Mouse (Mus musculus) liver, embryonic 12.5 days (tissue): Measurements from ENCODE around the gene Rbm33. TPM values are rescaled to one million over a fixed set of nuclear protein-coding genes. Genes with fewer than 3 reads are reported as not detected.

Experiments
- ATAC-seq: fragments of 200-750 bp; cut with Nextera tagmentation; 2 replicates; pipeline ENCODE4 v1.8.0; 2017; ENCODE audit warnings: moderate number of reproducible peaks, mild to moderate bottlenecking, moderate library complexity
- H3K27ac ChIP-seq: fragments of 300-500 bp; sonication (generic); 2 replicates; pipeline ENCODE4 v1.5.1; 2016; ENCODE audit warnings: mild to moderate bottlenecking
- H3K27me3 ChIP-seq: fragments of 300-500 bp; sonication (generic); replicated peaks from 2 replicates; pipeline ENCODE4 v1.6.1; 2016; ENCODE audit warnings: mild to moderate bottlenecking, moderate library complexity
- H3K36me3 ChIP-seq: fragments of 300-500 bp; sonication (generic); 2 replicates; pipeline ENCODE4 v1.6.1; 2016; ENCODE audit warnings: mild to moderate bottlenecking, moderate library complexity
- H3K4me1 ChIP-seq: fragments of 300-500 bp; sonication (generic); 2 replicates; pipeline ENCODE4 v1.6.1; 2016
- H3K4me2 ChIP-seq: fragments of 300-500 bp; sonication (generic); 2 replicates; pipeline ENCODE4 v1.6.1; 2016; ENCODE audit warnings: mild to moderate bottlenecking, moderate library complexity
- H3K4me3 ChIP-seq: fragments of 300-500 bp; sonication (generic); 2 replicates; pipeline ENCODE4 v1.5.1; 2016; ENCODE audit warnings: mild to moderate bottlenecking, moderate library complexity
- H3K9ac ChIP-seq: fragments of 300-500 bp; sonication (generic); 2 replicates; pipeline ENCODE4 v1.6.1; 2016; ENCODE audit warnings: mild to moderate bottlenecking, moderate library complexity
- H3K9me3 ChIP-seq: fragments of 300-500 bp; sonication (generic); replicated peaks from 2 replicates; pipeline ENCODE4 v1.6.1; 2016; ENCODE audit warnings: mild to moderate bottlenecking, moderate library complexity
- WGBS: fragments of 180-500 bp; shearing (Covaris S2); methylation state at CpG from one replicate; pipeline ENCODE4 v1.1.7; 2016; ENCODE audit not compliant: insufficient replicate concordance; 5-methylcytosine and 5-hydroxymethylcytosine counted together
- polyA plus RNA-seq: library from polyadenylated mRNA; unstranded; fragments of >200 nt; fragmentation: Nextera tagmentation; extraction: Ambion mirVana; gene quantifications from 2 replicates; pipeline ENCODE4 v1.2.1, GENCODE M21; 2016

The Rbm33 gene
- polyA plus RNA-seq, 1 experiment from 2014 or later, result 11.7 TPM

- 84% methylated on average over 9 of the region's 9 CpGs for WGBS
- Histone ChIP-seq H3K9me3 (no peaks in the 10 kb centered on the region), H3K9ac (no peak overlapping the region), H3K4me1 (no peaks in the 10 kb centered on the region), H3K36me3 (peaks cover 71% of the 10 kb centered on the region), H3K27ac (no peak overlapping the region), H3K4me3 (no peak overlapping the region), H3K4me2 (no peak overlapping the region), H3K27me3 (no peaks in the 10 kb centered on the region)
- ATAC-seq, result no peak; the same call in 1 of the 2 replicates
These were observed 70.7 kb downstream of the Rbm33 start for GRCm38 (mm10) chr5:28387531-28388179.

DNA sequence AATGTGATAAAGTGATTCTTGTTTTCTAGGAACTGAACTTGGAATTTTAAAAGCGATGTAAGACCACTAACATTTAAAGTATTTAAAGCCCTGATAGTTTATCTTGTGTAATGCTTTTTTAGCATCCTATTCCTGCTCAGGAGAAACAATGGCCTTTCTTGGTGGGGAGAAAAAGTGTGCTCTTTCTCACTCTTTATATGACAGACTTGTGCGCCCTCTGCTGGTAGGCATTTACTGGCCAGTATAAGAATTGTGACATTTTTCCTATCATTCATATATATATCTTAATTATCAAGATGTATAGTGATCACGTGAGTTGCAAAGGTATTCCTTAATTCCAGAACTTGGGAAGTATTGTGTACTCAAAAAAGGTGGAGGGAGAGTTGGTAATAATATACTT lies 71.3 kb downstream of the Rbm33 start:
- peaks cover 71% of the 10 kb centered on the region for H3K36me3 ChIP-seq
- H3K27ac ChIP-seq, result no peak overlapping the region
- no peaks in the 10 kb centered on the region for H3K4me1 ChIP-seq
- H3K9me3 ChIP-seq, result no peaks in the 10 kb centered on the region
- no peak overlapping the region for H3K9ac ChIP-seq
- 53% methylated on average over 3 of the region's 3 CpGs for WGBS
- no peak overlapping the region for H3K4me3 ChIP-seq
- H3K27me3 ChIP-seq, result no peaks in the 10 kb centered on the region
- ATAC-seq, result no peak
- no peak overlapping the region for H3K4me2 ChIP-seq

- Histone ChIP-seq H3K4me1 (no peaks in the 10 kb centered on the region), H3K27me3 (no peaks in the 10 kb centered on the region), H3K4me2 (no peak overlapping the region), H3K9ac (no peak overlapping the region), H3K4me3 (no peak overlapping the region), H3K9me3 (no peaks in the 10 kb centered on the region), H3K36me3 (peaks cover 86% of the 10 kb centered on the region), H3K27ac (no peak overlapping the region)
- WGBS, result 88% methylated on average over 6 of the region's 6 CpGs
- ATAC-seq, result no peak
These were observed 73.3 kb downstream of the Rbm33 start for GRCm38 (mm10) chr5:28390189-28390588.

GRCm38 (mm10) chr5:28397344-28397743 lies 80.4 kb downstream of the Rbm33 start:
- no peak overlapping the region for H3K4me3 ChIP-seq
- ATAC-seq, result no peak
- no peak overlapping the region for H3K9ac ChIP-seq
- WGBS, result 94% methylated on average over 2 of the region's 2 CpGs
- H3K4me1 ChIP-seq, result no peaks in the 10 kb centered on the region
- no peaks in the 10 kb centered on the region for H3K9me3 ChIP-seq
- no peak overlapping the region for H3K27ac ChIP-seq
- no peaks in the 10 kb centered on the region for H3K27me3 ChIP-seq
- peaks cover 82% of the 10 kb centered on the region for H3K36me3 ChIP-seq
- H3K4me2 ChIP-seq, result no peak overlapping the region

DNA sequence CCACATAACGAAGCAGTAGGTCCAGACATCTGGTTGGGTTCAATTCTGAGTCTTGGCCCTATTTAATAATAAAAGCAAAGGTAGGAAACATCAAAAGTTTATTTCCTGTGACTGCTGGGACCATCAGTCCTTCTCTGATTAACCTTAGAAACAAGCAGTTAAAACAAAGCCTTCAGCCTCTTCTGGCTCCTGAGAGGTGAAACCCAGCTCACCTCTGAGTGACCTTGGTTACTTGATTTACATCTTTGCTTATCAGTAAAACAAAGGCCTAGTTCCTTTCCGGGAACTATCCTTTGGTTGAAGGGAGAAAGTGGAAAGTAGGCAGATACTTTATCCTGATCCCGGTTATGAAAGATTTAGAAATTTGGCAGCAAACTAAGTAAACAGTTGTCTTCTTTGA lies 81.8 kb downstream of the Rbm33 start:
- Histone ChIP-seq H3K4me2 (no peak overlapping the region), H3K9me3 (no peaks in the 10 kb centered on the region), H3K27ac (no peak overlapping the region), H3K36me3 (peaks cover 86% of the 10 kb centered on the region), H3K27me3 (no peaks in the 10 kb centered on the region), H3K4me1 (no peaks in the 10 kb centered on the region), H3K4me3 (no peak overlapping the region), H3K9ac (no peak overlapping the region)
- no peak for ATAC-seq
- 72% methylated on average over 3 of the region's 3 CpGs for WGBS

DNA sequence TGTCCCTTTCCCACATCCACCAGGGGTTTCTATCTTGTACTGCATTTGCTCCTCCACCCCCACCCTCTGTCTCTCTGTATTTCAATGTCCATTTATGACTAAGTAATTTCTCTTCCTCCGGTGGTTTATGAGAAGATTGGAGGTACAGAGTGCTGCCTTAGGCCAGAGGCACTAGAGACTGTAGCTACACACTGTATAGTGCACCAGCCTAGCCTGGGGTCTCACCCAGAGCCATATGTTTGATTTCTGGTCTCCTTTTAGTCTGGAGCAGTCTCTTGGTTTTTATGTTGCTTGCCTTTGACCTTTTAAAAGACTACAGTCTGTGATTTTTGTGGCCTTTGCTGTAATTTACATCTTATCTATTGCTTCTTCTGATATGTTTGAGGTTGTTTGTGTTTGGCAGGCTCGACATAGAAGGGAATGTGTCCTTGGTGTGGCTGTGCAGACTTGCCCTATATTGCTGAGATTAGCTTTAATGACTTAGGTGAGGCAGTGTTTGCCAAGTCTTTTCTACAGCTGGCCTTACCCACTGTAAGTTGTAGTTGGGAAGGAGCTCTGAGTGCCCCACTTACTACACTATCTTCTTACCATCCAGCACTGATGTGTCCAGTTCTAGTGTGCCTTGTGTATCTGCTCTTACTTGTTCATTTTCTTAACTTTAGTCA lies 82.7 kb downstream of the Rbm33 start:
- no peaks in the 10 kb centered on the region for H3K4me1 ChIP-seq
- no peak overlapping the region for H3K9ac ChIP-seq
- no peaks in the 10 kb centered on the region for H3K27me3 ChIP-seq
- H3K9me3 ChIP-seq, result no peaks in the 10 kb centered on the region
- 67% methylated on average over 2 of the region's 2 CpGs for WGBS
- no peak for ATAC-seq
- peaks cover 77% of the 10 kb centered on the region for H3K36me3 ChIP-seq
- no peak overlapping the region for H3K4me3 ChIP-seq
- H3K4me2 ChIP-seq, result no peak overlapping the region
- H3K27ac ChIP-seq, result no peak overlapping the region

DNA sequence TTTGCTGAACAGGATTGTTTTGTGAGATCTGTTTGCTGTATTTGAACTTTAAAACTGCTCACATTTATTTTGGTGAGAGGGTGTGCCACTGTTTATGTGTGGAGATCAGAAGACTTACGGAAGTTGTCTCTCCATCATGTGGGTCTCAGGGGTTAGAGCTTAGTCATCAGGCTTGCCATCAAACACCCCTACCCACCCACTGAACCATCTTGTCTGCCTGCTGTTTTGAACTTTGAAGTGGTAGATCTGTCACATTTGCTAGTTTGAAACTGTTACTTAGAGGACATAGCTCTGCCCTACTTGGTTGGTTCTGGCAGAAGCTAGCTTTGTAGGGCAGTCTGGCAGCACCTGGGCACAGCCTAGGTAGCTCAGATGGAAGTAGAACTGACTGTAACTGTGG lies 85.8 kb downstream of the Rbm33 start:
- ATAC-seq, result no peak
- H3K36me3 ChIP-seq, result peaks cover 62% of the 10 kb centered on the region
- no peaks in the 10 kb centered on the region for H3K4me1 ChIP-seq
- no peak overlapping the region for H3K27ac ChIP-seq
- no peak overlapping the region for H3K9ac ChIP-seq
- no peak overlapping the region for H3K4me3 ChIP-seq
- no peaks in the 10 kb centered on the region for H3K9me3 ChIP-seq
- no peak overlapping the region for H3K4me2 ChIP-seq
- 72% methylated on average over 1 of the region's 1 CpGs for WGBS
- no peaks in the 10 kb centered on the region for H3K27me3 ChIP-seq

DNA sequence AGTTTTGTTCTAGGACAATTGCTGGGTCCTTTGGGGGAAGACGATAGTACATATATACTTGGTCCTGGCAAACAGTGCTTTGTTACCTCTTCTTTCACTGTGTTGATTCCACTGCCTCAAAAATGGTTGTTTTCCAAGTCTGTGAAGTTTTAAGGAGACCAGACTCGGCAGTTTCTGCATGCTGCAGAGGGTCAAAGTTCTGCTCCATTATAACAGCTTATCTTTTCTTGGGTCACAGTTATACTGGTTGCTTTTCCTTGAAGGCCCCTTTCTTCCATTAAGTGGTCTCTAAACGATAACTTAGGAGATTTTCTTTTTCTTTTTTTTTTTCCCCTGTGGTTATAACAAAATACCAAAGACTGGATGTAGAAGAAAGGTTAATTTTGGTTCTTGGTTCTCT lies 89.7 kb downstream of the Rbm33 start:
- Histone ChIP-seq H3K9me3 (no peaks in the 10 kb centered on the region), H3K27me3 (no peaks in the 10 kb centered on the region), H3K27ac (no peak overlapping the region), H3K9ac (no peak overlapping the region), H3K4me3 (no peak overlapping the region), H3K4me2 (no peak overlapping the region), H3K4me1 (0 out of 2 replicates have a peak, but pooled peaks cover 3% of the 10 kb centered on the region), H3K36me3 (peaks cover 61% of the 10 kb centered on the region)
- ATAC-seq, result no peak
- 81% methylated on average over 3 of the region's 3 CpGs for WGBS

DNA sequence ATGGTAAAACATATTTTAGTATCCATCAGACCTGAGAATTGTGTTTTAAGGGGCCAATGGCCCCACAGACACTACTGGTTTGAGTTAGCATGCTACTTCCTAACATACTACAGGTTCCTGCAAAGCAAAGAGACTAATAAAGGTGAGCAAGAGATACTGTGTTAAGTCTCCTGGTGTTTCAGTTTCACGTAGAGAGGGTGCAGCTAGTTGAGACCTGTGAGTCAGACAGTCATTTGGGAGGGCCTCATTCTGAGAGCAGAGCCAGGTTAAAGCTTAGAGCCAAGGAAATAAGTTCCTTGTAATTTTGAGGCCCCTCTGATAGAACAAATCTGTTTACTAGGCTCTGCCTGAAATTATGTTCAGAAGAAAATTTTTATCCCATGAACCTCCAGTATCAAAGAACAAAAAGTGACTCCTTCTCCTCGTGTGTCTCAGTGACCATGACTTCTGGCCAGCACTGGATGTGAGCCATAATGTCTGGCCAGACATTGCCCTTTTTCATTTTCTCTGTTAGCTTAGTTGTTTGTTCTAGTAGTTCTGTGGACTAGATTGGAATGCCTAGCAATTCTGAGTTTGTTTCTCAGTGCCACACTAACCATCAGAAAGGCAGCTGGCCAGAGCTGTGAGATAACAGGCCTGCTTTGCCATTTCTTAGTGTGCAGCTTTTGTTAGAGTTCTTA lies 95.2 kb downstream of the Rbm33 start:
- 88% methylated on average over 2 of the region's 2 CpGs for WGBS
- H3K4me2 ChIP-seq, result no peak overlapping the region
- no peak overlapping the region for H3K4me3 ChIP-seq
- no peaks in the 10 kb centered on the region for H3K27me3 ChIP-seq
- no peak overlapping the region for H3K9ac ChIP-seq
- ATAC-seq, result no peak
- H3K36me3 ChIP-seq, result peaks cover 97% of the 10 kb centered on the region
- H3K27ac ChIP-seq, result no peak overlapping the region
- no peaks in the 10 kb centered on the region for H3K9me3 ChIP-seq
- H3K4me1 ChIP-seq, result 0 out of 2 replicates have a peak, but pooled peaks cover 3% of the 10 kb centered on the region

DNA sequence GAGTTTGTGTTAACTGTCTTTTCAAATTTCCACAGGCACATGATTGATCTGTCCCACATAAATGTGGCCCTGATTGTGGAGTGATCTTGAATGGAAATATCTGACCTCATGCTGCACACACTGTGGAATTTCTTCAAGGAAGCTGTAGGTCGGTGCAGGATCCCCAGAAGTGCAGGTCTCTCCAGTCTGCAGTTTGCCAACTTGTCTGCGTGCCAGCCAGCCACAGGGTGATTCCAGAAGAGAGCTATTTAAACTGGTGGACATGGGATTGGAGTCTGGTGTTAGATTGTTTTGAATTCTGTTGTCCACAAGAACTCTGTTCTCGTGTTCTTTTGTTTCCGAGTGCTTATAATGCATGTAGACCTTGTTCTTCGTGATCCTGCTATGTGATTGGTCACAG lies 96.6 kb downstream of the Rbm33 start:
- Histone ChIP-seq H3K27me3 (no peaks in the 10 kb centered on the region), H3K27ac (no peak overlapping the region), H3K4me1 (0 out of 2 replicates have a peak, but pooled peaks cover 3% of the 10 kb centered on the region), H3K9me3 (no peaks in the 10 kb centered on the region), H3K36me3 (peaks cover 97% of the 10 kb centered on the region), H3K4me2 (no peak overlapping the region), H3K9ac (no peak overlapping the region), H3K4me3 (no peak overlapping the region)
- 92% methylated on average over 5 of the region's 5 CpGs for WGBS
- no peak for ATAC-seq

GRCm38 (mm10) chr5:28414076-28414475 lies 97.2 kb downstream of the Rbm33 start:
- no peak overlapping the region for H3K27ac ChIP-seq

DNA sequence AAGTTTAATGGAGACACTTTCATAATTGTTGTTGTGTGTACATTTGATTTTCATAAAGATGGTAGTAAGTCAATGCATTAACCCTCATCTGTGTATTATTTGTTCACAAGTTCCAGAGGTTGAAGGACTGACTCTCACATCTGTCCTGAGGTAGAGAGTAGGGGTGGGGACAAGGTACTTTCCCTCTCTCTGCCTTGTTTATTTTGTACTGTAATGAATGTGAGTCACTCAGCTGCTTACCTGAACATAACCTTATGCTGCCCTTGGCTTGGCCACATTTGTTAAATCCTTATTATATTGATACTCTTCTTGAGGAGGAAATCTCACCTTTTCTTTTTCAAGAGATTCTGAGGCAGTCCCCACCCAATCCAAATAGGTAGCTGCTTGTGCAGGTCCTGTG lies 99.1 kb downstream of the Rbm33 start:
- no peak overlapping the region for H3K9ac ChIP-seq
- no peak for ATAC-seq

More at GRCm38 (mm10) chr5:28414076-28414475, 97.2 kb downstream of the Rbm33 start:
- no peak overlapping the region for H3K4me3 ChIP-seq
- 0 out of 2 replicates have a peak, but pooled peaks cover 3% of the 10 kb centered on the region for H3K4me1 ChIP-seq
- no peak overlapping the region for H3K9ac ChIP-seq
- 78% methylated on average over 3 of the region's 3 CpGs for WGBS
- peaks cover 97% of the 10 kb centered on the region for H3K36me3 ChIP-seq
- no peaks in the 10 kb centered on the region for H3K9me3 ChIP-seq
- H3K27me3 ChIP-seq, result no peaks in the 10 kb centered on the region
- ATAC-seq, result no peak
- H3K4me2 ChIP-seq, result no peak overlapping the region

More for the DNA sequence above, 99.1 kb downstream of the Rbm33 start:
- Histone ChIP-seq H3K36me3 (peaks cover 89% of the 10 kb centered on the region), H3K4me1 (no peaks in the 10 kb centered on the region), H3K27me3 (no peaks in the 10 kb centered on the region), H3K27ac (no peak overlapping the region), H3K4me3 (no peak overlapping the region), H3K4me2 (no peak overlapping the region), H3K9me3 (no peaks in the 10 kb centered on the region)
